Mouse (Mus musculus) cerebellum, postnatal 4 days (tissue): ENCODE measurements around the gene Cyp2j13.
"Not testable (repeated sequence)": the region's sequence is repeated elsewhere in the genome, so short reads cannot be mapped to it uniquely, and the experiment has no call there.

ENCODE experiments used
- DNase-seq, 2 experiments: peaks; one replicate each; pipeline ENCODE4 v3.0.0; 2022; ENCODE audit warnings: low spot score in 2 of 2, mixed read lengths in 1 of 2

Cyp2j13 gene

DNA sequence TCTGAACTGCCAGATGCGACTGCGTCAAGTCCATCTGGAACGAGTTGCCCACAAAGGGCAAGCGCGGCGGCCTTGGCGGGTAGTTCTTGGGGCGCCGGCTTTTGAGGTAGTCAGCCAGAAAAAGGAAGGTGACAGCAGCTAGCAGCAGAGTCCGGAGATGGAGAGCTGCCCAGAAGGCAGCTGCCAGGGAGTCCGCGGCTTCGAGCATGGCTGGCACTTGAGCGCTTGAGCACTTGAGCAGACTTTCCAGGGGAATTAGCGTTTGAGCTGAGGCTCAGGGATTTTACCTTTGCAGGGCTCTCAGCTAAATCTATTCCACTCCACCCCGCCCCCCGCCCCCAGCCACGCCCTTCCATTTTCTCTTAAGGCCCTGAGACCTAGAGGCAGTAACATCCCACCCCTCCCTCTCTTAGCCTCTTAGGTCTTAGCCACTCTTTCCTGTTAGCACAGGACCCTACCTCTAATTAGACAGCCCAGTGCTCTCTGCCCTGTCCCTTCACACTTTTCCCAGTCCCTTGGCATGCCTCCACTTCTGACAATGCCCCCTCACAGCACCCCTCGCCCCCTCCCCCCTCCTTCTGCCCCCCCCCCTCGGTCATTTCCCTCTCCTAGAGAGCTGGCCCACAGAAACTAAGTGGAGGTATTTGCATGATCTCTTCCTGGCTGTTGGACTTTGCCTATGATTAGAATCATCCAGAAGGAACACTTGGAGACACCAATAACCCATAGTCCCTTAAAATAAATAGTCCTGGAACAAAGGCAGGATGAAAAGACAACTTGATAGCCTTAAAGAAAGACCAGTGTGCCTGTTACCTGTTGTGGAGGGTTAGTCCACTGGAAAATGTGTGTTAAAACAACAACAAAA lies at the start of gene Cyp2j13:
TSS of gene Cyp2j13 (minus strand) at position 286 of the 865 bp plus-strand sequence.
- DNase-seq = peak; percentile 25 to 74

DNA sequence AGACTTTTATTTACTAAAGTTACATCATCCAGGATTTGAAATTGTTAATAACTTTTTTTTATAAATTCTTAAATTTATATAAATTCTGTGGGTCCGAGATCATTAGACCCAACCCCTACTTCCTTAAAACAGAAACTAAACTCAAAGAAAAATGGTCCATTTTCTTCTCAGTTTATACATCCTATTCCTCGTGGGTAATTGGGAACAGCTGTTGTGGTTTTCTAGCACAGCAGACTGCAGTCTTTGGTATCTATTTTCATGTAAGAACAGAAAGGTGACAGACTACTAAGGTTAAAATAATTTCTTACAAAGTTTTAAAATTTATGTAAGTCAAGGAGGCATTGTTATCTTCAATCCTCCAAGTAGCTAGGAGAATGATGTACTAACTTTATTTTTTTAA lies 19.5 kb upstream of the Cyp2j13 start:
- no peak for DNase-seq

- no peak for DNase-seq
Observed at GRCm38 (mm10) chr4:96091869-96092268, 14.5 kb upstream of the Cyp2j13 start.

DNA sequence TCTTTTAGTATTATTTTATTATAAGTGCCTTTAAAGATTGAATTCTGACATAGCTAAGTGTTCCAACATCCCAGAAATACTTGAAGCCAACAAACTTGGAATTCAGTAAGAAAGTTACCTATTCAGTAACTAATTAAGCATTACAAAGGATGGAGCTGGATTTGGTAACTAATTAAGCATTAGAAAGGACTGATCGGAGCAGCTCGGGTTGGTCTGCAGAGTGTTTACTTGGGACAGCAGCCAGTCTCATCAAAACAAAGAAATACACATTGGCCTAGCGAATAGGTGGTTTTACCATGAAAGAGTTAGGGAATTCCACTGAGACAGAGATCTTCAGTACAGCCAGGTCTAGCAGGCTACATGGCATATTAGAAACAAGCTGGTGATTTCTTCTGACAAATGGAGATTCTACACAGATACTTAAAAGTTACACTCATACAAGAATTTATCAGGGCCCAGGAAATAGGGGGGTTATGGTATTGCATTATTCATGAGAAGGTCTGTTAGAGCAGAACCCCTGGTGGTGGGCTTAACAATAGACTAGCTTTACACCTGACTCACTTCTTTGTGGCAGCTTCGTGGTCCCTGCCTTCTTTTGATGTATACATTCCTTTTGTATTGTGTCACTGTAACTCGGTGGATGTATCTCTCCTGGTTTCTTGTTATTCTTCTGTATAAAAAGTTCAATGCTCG lies 12.2 kb upstream of the Cyp2j13 start:
- DNase-seq = not testable (repeated sequence)

DNA sequence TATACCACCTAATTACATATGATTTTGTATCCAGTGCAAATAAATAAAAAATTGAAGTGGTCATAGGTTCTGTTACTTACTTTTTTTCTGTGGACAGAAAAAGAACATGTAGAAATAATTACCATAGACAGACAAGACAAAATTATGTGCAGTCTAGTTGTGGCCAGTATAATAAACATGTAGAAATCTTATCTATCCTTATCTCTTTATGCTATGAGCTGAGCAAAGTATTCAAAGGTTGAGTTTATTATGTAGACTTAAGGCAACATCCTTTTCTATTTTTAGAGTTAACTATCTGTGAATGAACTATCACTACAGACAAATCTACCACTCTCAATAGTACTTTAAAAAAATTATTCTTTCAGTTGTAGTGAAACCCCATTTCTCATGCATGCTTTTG lies 962 bp upstream of the Cyp2j13 start:
- DNase-seq = no peak

- DNase-seq = no peak
Observed at GRCm38 (mm10) chr4:96062045-96062444, 15.3 kb downstream of the Cyp2j13 start.

- no peak for DNase-seq
Observed at GRCm38 (mm10) chr4:96060106-96060505, 17.2 kb downstream of the Cyp2j13 start.

DNA sequence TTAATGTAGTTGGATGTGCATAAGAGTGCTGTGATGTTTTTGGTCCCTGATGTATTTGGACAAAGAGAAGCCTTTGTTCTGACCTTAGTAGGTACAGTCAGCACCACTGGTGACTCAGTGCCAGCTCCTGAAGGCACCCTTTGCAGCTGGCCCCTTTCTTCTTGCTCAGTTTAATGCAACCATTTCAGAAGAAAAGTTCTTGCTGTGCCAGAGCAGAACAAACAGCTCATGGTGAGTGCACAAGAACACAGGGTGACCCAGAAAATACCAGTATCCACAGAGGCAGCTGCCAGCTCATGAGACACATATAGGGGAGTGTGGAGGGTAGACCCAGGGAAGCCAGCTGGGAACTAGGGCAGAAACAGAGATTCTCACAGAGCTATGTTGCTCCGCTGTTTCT lies 48.9 kb downstream of the Cyp2j13 start:
- DNase-seq = peak in 1 of 2 experiments; percentile 1

GRCm38 (mm10) chr4:96022803-96023202 lies 54.5 kb downstream of the Cyp2j13 start:
- no peak for DNase-seq

- no peak for DNase-seq
Observed at GRCm38 (mm10) chr4:96016875-96017274, 60.5 kb downstream of the Cyp2j13 start.

GRCm38 (mm10) chr4:95982221-95982620 lies 95.1 kb downstream of the Cyp2j13 start:
- not testable (repeated sequence) for DNase-seq
